In the genomic region with DNA sequence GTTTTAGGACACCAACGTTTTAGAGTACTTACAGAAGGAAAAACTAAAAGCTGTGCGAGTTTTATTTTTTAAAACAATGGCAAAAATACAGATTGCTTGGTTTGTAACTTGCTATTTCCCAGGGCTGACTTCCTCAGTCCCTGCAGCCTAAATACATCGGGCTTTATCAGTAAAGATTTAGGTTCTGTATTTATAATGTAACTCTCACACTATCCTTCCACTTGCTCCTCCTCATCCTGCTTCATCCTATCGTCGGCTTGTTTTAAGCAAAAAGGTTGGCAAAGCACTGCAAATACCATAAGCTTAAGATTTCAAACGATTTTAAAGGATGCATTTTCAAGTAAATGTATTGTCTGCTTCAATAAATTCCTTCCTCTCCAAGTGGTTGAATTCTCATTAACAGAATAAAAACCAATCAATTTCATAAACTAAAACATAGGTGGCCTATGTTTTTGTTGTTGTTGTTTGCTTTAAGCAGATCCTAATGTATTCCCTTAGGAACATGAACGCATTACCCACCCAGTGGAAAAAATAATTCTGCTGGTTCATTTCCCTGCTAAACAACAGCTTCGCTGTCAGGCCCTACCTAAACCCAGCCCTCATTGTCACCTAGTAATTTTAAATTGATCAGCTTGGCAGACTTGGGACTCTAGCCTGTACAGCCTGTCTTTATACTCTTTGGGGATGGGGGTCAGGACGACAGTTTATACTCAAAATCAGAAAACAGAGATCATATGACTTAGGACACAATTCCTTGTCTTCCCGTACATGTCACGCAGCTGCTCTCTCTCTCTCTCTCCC, we compare ENCODE assay signal across 8 mouse cellular contexts. TPM values are rescaled to one million over a fixed set of nuclear protein-coding genes. Genes with fewer than 3 reads are reported as not detected.
DNase-seq lines count a peak whose midpoint lies in the region; ATAC-seq and TF ChIP-seq lines count a peak whose summit lies in the region.

No protein-coding gene starts in this region.

- TF ChIP-seq POLR2A in bone marrow, adult 2 months (IDR thresholded peaks at IDR 0.05; ENCODE audit: borderline replicate concordance, control insufficient read depth, low read depth, low read length) = no peak

- no peaks in the 10 kb centered on the region for H3K9me3 ChIP-seq in kidney, embryonic 15.5 days (replicated peaks)
- H3K9me3 ChIP-seq in hindbrain, embryonic 12.5 days (replicated peaks) = no peaks in the 10 kb centered on the region
- no peaks in the 10 kb centered on the region for H3K9me3 ChIP-seq in midbrain, embryonic 14.5 days (ENCODE audit: control insufficient read depth, low read length)

- peak overlapping the region; percentile 91 for H3K9ac ChIP-seq in kidney, embryonic 15.5 days
- peak overlapping the region; percentile 98 for H3K9ac ChIP-seq in hindbrain, embryonic 12.5 days
- peak overlapping the region; percentile 97 for H3K9ac ChIP-seq in midbrain, embryonic 14.5 days (replicated peaks; ENCODE audit: low read length)

- TF ChIP-seq CTCF in bone marrow, adult 2 months (IDR thresholded peaks at IDR 0.05; ENCODE audit: control insufficient read depth, insufficient read depth, low read length) = no peak

- H3K4me1 ChIP-seq in kidney, embryonic 15.5 days = peaks cover 11% of the 10 kb centered on the region
- peaks cover 1% of the 10 kb centered on the region; the same call in 1 of the 2 replicates for H3K4me1 ChIP-seq in bone marrow, adult 2 months (ENCODE audit: control insufficient read depth, insufficient read depth, low read length)
- H3K4me1 ChIP-seq in hindbrain, embryonic 12.5 days = peaks cover 21% of the 10 kb centered on the region
- H3K4me1 ChIP-seq in midbrain, embryonic 14.5 days (ENCODE audit: control insufficient read depth, insufficient read depth, low read length) = peaks cover 35% of the 10 kb centered on the region

- ATAC-seq in kidney, embryonic 15.5 days (replicated peaks; ENCODE audit: low FRiP score) = no peak
- ATAC-seq in hindbrain, embryonic 12.5 days (ENCODE audit: low FRiP score) = no peak
- no peak for ATAC-seq in midbrain, embryonic 14.5 days (ENCODE audit: low FRiP score, low TSS enrichment)

- 20% methylated on average over 11 of the region's 11 CpGs for WGBS in kidney, embryonic 15.5 days
- WGBS in bone marrow, adult 2 months = 11% methylated on average over 11 of the region's 11 CpGs
- 23% methylated on average over 11 of the region's 11 CpGs for WGBS in hindbrain, embryonic 12.5 days
- WGBS in midbrain, embryonic 14.5 days = 15% methylated on average over 11 of the region's 11 CpGs

- H3K36me3 ChIP-seq in kidney, embryonic 15.5 days = no peaks in the 10 kb centered on the region
- H3K36me3 ChIP-seq in hindbrain, embryonic 12.5 days = no peaks in the 10 kb centered on the region
- H3K36me3 ChIP-seq in midbrain, embryonic 14.5 days (ENCODE audit: control insufficient read depth, insufficient read depth, low read length) = no peaks in the 10 kb centered on the region

- peak overlapping the region; percentile 71 for H3K4me2 ChIP-seq in kidney, embryonic 15.5 days
- H3K4me2 ChIP-seq in hindbrain, embryonic 12.5 days (replicated peaks) = peak overlapping the region; percentile 76
- peak overlapping the region; percentile 84 for H3K4me2 ChIP-seq in midbrain, embryonic 14.5 days (ENCODE audit: low read length)

- no peaks in the 10 kb centered on the region for H3K27me3 ChIP-seq in kidney, embryonic 15.5 days
- no peaks in the 10 kb centered on the region for H3K27me3 ChIP-seq in hindbrain, embryonic 12.5 days
- H3K27me3 ChIP-seq in midbrain, embryonic 14.5 days (ENCODE audit: control insufficient read depth, insufficient read depth, low read length) = no peaks in the 10 kb centered on the region

- H3K4me3 ChIP-seq in kidney, embryonic 15.5 days (replicated peaks) = peak overlapping the region; percentile 94
- H3K4me3 ChIP-seq in bone marrow, adult 2 months (replicated peaks; ENCODE audit: control insufficient read depth, low read depth, low read length) = peak overlapping the region; percentile 80
- peak overlapping the region; percentile 88 for H3K4me3 ChIP-seq in hindbrain, embryonic 12.5 days
- peak overlapping the region; percentile 87 for H3K4me3 ChIP-seq in midbrain, embryonic 14.5 days (replicated peaks; ENCODE audit: low read depth, low read length)

- DNase-seq in kidney, postnatal 4 days = no peak
- peak; percentile 54 for DNase-seq in midbrain, embryonic 14.5 days
- DNase-seq in left cerebral cortex, postnatal 4 days = no peak
- DNase-seq in urinary bladder, adult 2 months (ENCODE audit: low spot score) = no peak
- DNase-seq in embryo, embryonic 10 days (ENCODE audit: low spot score) = no peak

- H3K27ac ChIP-seq in kidney, embryonic 15.5 days = peak overlapping the region; percentile 98
- H3K27ac ChIP-seq in bone marrow, adult 2 months (ENCODE audit: control insufficient read depth, insufficient read depth, low read depth, low read length, poor library complexity) = peak overlapping the region; percentile 96
- peak overlapping the region; percentile 100 for H3K27ac ChIP-seq in hindbrain, embryonic 12.5 days
- peak overlapping the region; percentile 100 for H3K27ac ChIP-seq in midbrain, embryonic 14.5 days (replicated peaks; ENCODE audit: low read depth, low read length)

- intact Hi-C loops in left cerebral cortex, postnatal 4 days (cut with DNase I) = no loop called here

RNA-seq across cellular contexts. Expression of gene Cep170, which starts 1.2 kb away (rescaled TPM):
- polyA plus RNA-seq in kidney, embryonic 15.5 days (2015; fragmentation: Nextera tagmentation; extraction: Ambion mirVana) = 21.5 and 21.9 TPM in 2 replicates
- polyA plus RNA-seq in bone marrow, adult 2 months (2011; ENCODE audit: insufficient read depth, insufficient read length, low replicate concordance, missing spikeins) = 6.3 and 12.1 TPM in 2 replicates
- polyA plus RNA-seq in hindbrain, embryonic 12.5 days (2016; fragmentation: Nextera tagmentation; extraction: Ambion mirVana) = 103 and 118 TPM in 2 replicates
- polyA plus RNA-seq in midbrain, embryonic 14.5 days (2014; fragmentation: Nextera tagmentation; extraction: Ambion mirVana) = 144 and 182 TPM in 2 replicates
- 100 to 1,000 TPM; 334 to 375 TPM for total RNA-seq in left cerebral cortex, postnatal 4 days (2021)
- 12.2 and 13.9 TPM in 2 replicates for polyA plus RNA-seq in urinary bladder, adult 2 months (2012; rRNA removed)

RNA-seq across cellular contexts. Expression of gene Sdccag8, which starts 1.8 kb away (rescaled TPM):
- 17.1 and 17.3 TPM in 2 replicates for polyA plus RNA-seq in kidney, embryonic 15.5 days (2015; fragmentation: Nextera tagmentation; extraction: Ambion mirVana)
- 3.8 and 9.2 TPM in 2 replicates for polyA plus RNA-seq in bone marrow, adult 2 months (2011; ENCODE audit: insufficient read depth, insufficient read length, low replicate concordance, missing spikeins)
- 24.1 and 24.8 TPM in 2 replicates for polyA plus RNA-seq in hindbrain, embryonic 12.5 days (2016; fragmentation: Nextera tagmentation; extraction: Ambion mirVana)
- 22.8 and 23.5 TPM in 2 replicates for polyA plus RNA-seq in midbrain, embryonic 14.5 days (2014; fragmentation: Nextera tagmentation; extraction: Ambion mirVana)
- 10 to 100 TPM; 11.9 to 13.4 TPM for total RNA-seq in left cerebral cortex, postnatal 4 days (2021)
- polyA plus RNA-seq in urinary bladder, adult 2 months (2012; rRNA removed) = 7.2 and 7.3 TPM in 2 replicates
